Mouse (Mus musculus): ENCODE measurements around the gene Zfp655.

- TF ChIP-seq CTCF (IDR thresholded peaks at IDR 0.05) (no peak), POLR2A (IDR thresholded peaks at IDR 0.05; ENCODE audit: insufficient read depth, low read depth, low read length) (peak; percentile 63)
Observed at GRCm38 (mm10) chr5:145280371-145281143, 49.0 kb downstream of the Zfp655 start, which contains the start of gene Zscan25.
